Mouse (Mus musculus) intestine, embryonic 16.5 days (tissue): ENCODE results near the gene Col27a1. TPM values are rescaled to one million over a fixed set of nuclear protein-coding genes. Genes with fewer than 3 reads are reported as not detected.

Experiments used
- ATAC-seq: fragments of 200-750 bp; cut with Nextera tagmentation; 2 replicates; pipeline ENCODE4 v1.8.0; 2017; ENCODE audit warnings: moderate TSS enrichment, moderate library complexity
- H3K27ac ChIP-seq: fragments of 300-500 bp; sonication (generic); 2 replicates; pipeline ENCODE4 v1.5.1; 2014; ENCODE audit warnings: mild to moderate bottlenecking, low read length
- H3K27me3 ChIP-seq: fragments of 300-500 bp; sonication (generic); replicated peaks from 2 replicates; pipeline ENCODE4 v1.6.1; 2014; ENCODE audit warnings: low read length, control low read depth, mixed read lengths; ENCODE audit not compliant: control insufficient read depth, insufficient read depth
- H3K36me3 ChIP-seq: fragments of 300-500 bp; sonication (generic); 2 replicates; pipeline ENCODE4 v1.6.1; 2014; ENCODE audit warnings: low read length, control low read depth; ENCODE audit not compliant: control insufficient read depth, insufficient read depth
- H3K4me1 ChIP-seq: fragments of 300-500 bp; sonication (generic); 2 replicates; pipeline ENCODE4 v1.6.1; 2014; ENCODE audit warnings: low read length, control low read depth, mixed read lengths; ENCODE audit not compliant: control insufficient read depth, insufficient read depth
- H3K4me2 ChIP-seq: fragments of 300-500 bp; sonication (generic); 2 replicates; pipeline ENCODE4 v1.6.1; 2014; ENCODE audit warnings: low read depth, low read length, control low read depth
- H3K4me3 ChIP-seq: fragments of 300-500 bp; sonication (generic); 2 replicates; pipeline ENCODE4 v1.5.1; 2014; ENCODE audit warnings: mild to moderate bottlenecking, low read length
- H3K9ac ChIP-seq: fragments of 300-500 bp; sonication (generic); 2 replicates; pipeline ENCODE4 v1.6.1; 2014; ENCODE audit warnings: low read depth, low read length
- H3K9me3 ChIP-seq: fragments of 300-500 bp; sonication (generic); 2 replicates; pipeline ENCODE4 v1.6.1; 2016; ENCODE audit warnings: low read length, control low read depth; ENCODE audit not compliant: control insufficient read depth
- WGBS: fragments of 180-500 bp; shearing (Covaris S2); extraction: QIAGEN DNeasy Blood & Tissue Kit; methylation state at CpG from one replicate; pipeline ENCODE4 v1.1.7; 2014; 5-methylcytosine and 5-hydroxymethylcytosine counted together
- polyA plus RNA-seq: library from polyadenylated mRNA; unstranded; fragments of >200 nt; fragmentation: Nextera tagmentation; extraction: Ambion mirVana; gene quantifications from 2 replicates; pipeline ENCODE4 v1.2.1, GENCODE M21; 2015

Gene Col27a1
- polyA plus RNA-seq, 1 experiment from 2014 or later = 8.1 TPM

GRCm38 (mm10) chr4:63286034-63286433 lies 72.2 kb downstream of the Col27a1 start:
- H3K9ac ChIP-seq = no peak overlapping the region
- H3K9me3 ChIP-seq = no peaks in the 10 kb centered on the region
- peaks cover 5% of the 10 kb centered on the region for H3K36me3 ChIP-seq
- ATAC-seq = no peak
- H3K4me1 ChIP-seq = peaks cover 9% of the 10 kb centered on the region
- H3K27ac ChIP-seq = no peak overlapping the region
- 94% methylated on average over 4 of the region's 4 CpGs for WGBS
- no peak overlapping the region for H3K4me2 ChIP-seq
- H3K27me3 ChIP-seq = no peaks in the 10 kb centered on the region
- no peak overlapping the region for H3K4me3 ChIP-seq

DNA sequence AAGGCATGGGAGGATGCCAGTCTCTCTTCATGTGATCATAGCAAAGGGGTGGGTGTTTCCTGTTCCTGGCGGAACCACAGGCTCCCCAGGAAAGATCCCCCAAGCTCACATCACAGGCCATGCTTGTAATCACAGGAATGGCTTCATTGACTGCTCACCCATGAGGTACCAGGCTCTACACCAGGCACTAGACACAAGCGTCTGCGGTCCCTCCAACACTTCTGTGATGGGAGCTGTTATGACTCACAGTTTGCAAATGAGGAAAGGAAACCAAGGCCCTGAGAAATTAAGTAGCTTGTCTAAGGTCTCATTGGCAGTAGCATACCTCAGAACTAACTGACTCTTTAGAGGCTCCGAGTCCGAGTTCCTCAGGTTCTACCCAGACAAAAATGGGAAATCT lies 74.7 kb downstream of the Col27a1 start:
- Histone ChIP-seq H3K9ac (no peak overlapping the region), H3K4me3 (no peak overlapping the region), H3K9me3 (no peaks in the 10 kb centered on the region), H3K4me1 (peaks cover 9% of the 10 kb centered on the region), H3K4me2 (no peak overlapping the region), H3K27ac (no peak overlapping the region), H3K36me3 (peaks cover 4% of the 10 kb centered on the region; the same call in 1 of the 2 replicates), H3K27me3 (no peaks in the 10 kb centered on the region)
- no peak for ATAC-seq
- WGBS = 88% methylated on average over 5 of the region's 5 CpGs

- H3K9me3 ChIP-seq = no peaks in the 10 kb centered on the region
- no peak for ATAC-seq
- H3K4me2 ChIP-seq = no peak overlapping the region
- no peak overlapping the region for H3K4me3 ChIP-seq
- no peak overlapping the region for H3K9ac ChIP-seq
- H3K36me3 ChIP-seq = peaks cover 4% of the 10 kb centered on the region; the same call in 1 of the 2 replicates
- no peaks in the 10 kb centered on the region for H3K27me3 ChIP-seq
- H3K27ac ChIP-seq = peak overlapping the region; percentile 65
- peaks cover 9% of the 10 kb centered on the region for H3K4me1 ChIP-seq
- WGBS = 70% methylated on average over 2 of the region's 2 CpGs
These were observed 76.3 kb downstream of the Col27a1 start for GRCm38 (mm10) chr4:63290081-63290480.

DNA sequence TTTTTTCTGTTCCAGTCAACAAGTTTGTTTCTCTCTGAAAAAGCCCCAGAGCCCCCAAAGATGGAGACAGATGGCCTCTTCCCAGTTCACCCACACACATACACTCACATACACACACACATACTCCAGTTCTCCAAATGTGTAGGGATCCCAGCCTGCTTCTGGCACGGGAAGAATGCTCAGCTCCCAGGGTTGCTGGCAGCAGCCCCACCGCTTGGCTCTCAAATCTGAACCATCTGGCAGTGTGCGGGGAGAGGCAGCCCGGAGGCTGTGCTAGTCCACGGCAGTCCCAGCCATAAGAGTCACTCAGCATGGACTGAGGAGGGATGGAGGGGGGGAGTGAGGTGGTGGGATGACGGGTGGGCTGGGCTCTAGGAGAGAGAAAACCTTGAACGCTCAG lies 77.3 kb downstream of the Col27a1 start:
- H3K27ac ChIP-seq = peak overlapping the region; percentile 65
- 50% methylated on average over 7 of the region's 7 CpGs for WGBS
- H3K27me3 ChIP-seq = no peaks in the 10 kb centered on the region
- H3K4me2 ChIP-seq = no peak overlapping the region
- ATAC-seq = peak; percentile 86
- H3K9ac ChIP-seq = no peak overlapping the region
- H3K36me3 ChIP-seq = peaks cover 4% of the 10 kb centered on the region; the same call in 1 of the 2 replicates
- H3K4me3 ChIP-seq = no peak overlapping the region
- no peaks in the 10 kb centered on the region for H3K9me3 ChIP-seq
- H3K4me1 ChIP-seq = peaks cover 9% of the 10 kb centered on the region

- no peak overlapping the region for H3K4me2 ChIP-seq
- WGBS = 80% methylated on average over 4 of the region's 4 CpGs
- ATAC-seq = no peak
- H3K4me1 ChIP-seq = peaks cover 9% of the 10 kb centered on the region
- no peak overlapping the region for H3K9ac ChIP-seq
- peaks cover 4% of the 10 kb centered on the region; the same call in 1 of the 2 replicates for H3K36me3 ChIP-seq
- no peak overlapping the region for H3K4me3 ChIP-seq
- no peak overlapping the region for H3K27ac ChIP-seq
- H3K9me3 ChIP-seq = no peaks in the 10 kb centered on the region
- no peaks in the 10 kb centered on the region for H3K27me3 ChIP-seq
These were observed 77.9 kb downstream of the Col27a1 start for GRCm38 (mm10) chr4:63291658-63292057.

- 85% methylated on average over 1 of the region's 1 CpGs for WGBS
- Histone ChIP-seq H3K36me3 (peaks cover 4% of the 10 kb centered on the region; the same call in 1 of the 2 replicates), H3K9ac (no peak overlapping the region), H3K27me3 (no peaks in the 10 kb centered on the region), H3K27ac (no peak overlapping the region), H3K4me3 (no peak overlapping the region), H3K4me2 (no peak overlapping the region), H3K4me1 (0 out of 2 replicates have a peak, but pooled peaks cover 1% of the 10 kb centered on the region), H3K9me3 (no peaks in the 10 kb centered on the region)
- no peak for ATAC-seq
These were observed 81.8 kb downstream of the Col27a1 start for GRCm38 (mm10) chr4:63295641-63296040.

- WGBS = 54% methylated on average over 3 of the region's 3 CpGs
- Histone ChIP-seq H3K9ac (no peak overlapping the region), H3K9me3 (no peaks in the 10 kb centered on the region), H3K4me1 (no peaks in the 10 kb centered on the region), H3K27ac (no peak overlapping the region), H3K36me3 (0 out of 2 replicates have a peak, but pooled peaks cover 4% of the 10 kb centered on the region), H3K27me3 (no peaks in the 10 kb centered on the region), H3K4me2 (no peak overlapping the region), H3K4me3 (no peak overlapping the region)
- ATAC-seq = no peak
These were observed 82.5 kb downstream of the Col27a1 start for GRCm38 (mm10) chr4:63296263-63296662.

GRCm38 (mm10) chr4:63296876-63297275 lies 83.1 kb downstream of the Col27a1 start:
- ATAC-seq = no peak
- no peaks in the 10 kb centered on the region for H3K27me3 ChIP-seq
- H3K9me3 ChIP-seq = no peaks in the 10 kb centered on the region
- H3K4me1 ChIP-seq = no peaks in the 10 kb centered on the region
- H3K4me2 ChIP-seq = no peak overlapping the region
- H3K9ac ChIP-seq = no peak overlapping the region
- 63% methylated on average over 8 of the region's 8 CpGs for WGBS
- 0 out of 2 replicates have a peak, but pooled peaks cover 4% of the 10 kb centered on the region for H3K36me3 ChIP-seq
- H3K27ac ChIP-seq = no peak overlapping the region
- H3K4me3 ChIP-seq = no peak overlapping the region

DNA sequence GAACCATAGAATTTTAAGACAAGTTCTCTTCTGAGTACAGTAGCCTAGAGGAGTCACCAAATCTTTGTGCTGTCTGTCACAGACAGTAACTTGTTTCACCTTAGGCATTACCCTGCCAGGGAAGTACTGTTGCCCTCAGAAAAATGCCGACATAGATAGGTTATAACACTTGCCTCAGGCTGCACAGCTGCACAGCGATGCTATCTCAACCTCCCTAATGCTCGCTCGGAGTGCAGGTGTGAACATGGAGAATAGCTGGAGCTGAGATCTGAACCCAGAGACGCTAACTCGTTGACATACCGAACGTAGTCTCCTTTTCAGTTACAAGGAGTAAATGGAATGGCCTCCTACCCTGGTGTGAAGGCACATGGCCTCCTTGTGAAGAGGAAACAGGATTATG lies 84.4 kb downstream of the Col27a1 start:
- no peaks in the 10 kb centered on the region for H3K9me3 ChIP-seq
- no peak overlapping the region for H3K27ac ChIP-seq
- H3K27me3 ChIP-seq = no peaks in the 10 kb centered on the region
- no peak overlapping the region for H3K4me2 ChIP-seq
- H3K9ac ChIP-seq = no peak overlapping the region
- no peak for ATAC-seq
- 94% methylated on average over 8 of the region's 8 CpGs for WGBS
- 0 out of 2 replicates have a peak, but pooled peaks cover under 1% of the 10 kb centered on the region for H3K36me3 ChIP-seq
- no peak overlapping the region for H3K4me3 ChIP-seq
- no peaks in the 10 kb centered on the region for H3K4me1 ChIP-seq

DNA sequence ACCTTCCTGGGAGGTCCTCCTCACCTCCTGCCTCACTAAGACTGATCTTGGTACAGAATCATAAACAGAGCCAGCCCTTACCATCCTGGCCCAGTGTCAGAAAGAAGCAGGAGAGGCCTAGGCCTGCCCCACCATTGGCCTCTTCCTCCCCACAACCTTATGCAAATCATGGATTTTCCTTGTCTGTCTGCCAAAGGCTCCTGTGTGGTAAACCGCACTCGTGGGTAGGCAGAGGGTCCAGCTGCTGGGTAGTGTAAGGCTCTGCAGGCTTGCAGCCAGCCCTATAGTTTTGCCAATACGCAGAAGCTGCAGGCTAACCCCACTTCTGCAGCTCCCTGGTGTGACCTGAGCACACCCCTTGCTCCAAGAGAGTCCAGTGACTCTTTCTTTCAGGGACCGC lies 88.8 kb downstream of the Col27a1 start:
- Histone ChIP-seq H3K4me3 (no peak overlapping the region), H3K4me1 (no peaks in the 10 kb centered on the region), H3K9ac (no peak overlapping the region), H3K4me2 (no peak overlapping the region), H3K36me3 (no peaks in the 10 kb centered on the region), H3K27me3 (no peaks in the 10 kb centered on the region), H3K9me3 (no peaks in the 10 kb centered on the region), H3K27ac (no peak overlapping the region)
- no peak for ATAC-seq
- 61% methylated on average over 4 of the region's 4 CpGs for WGBS
